Mouse (Mus musculus) liver, embryonic 14.5 days (tissue): Measurements from ENCODE around the gene Kcnk13.

ENCODE experiments used
- CTCF ChIP-seq: IDR thresholded peaks from 2 replicates; pipeline ENCODE4 v1.5.1; 2016; ENCODE audit warnings: antibody characterized with exemption, low read depth, control low read depth
- EP300 ChIP-seq: IDR thresholded peaks from 2 replicates; pipeline ENCODE4 v1.6.1; 2016; ENCODE audit warnings: antibody characterized with exemption, low read depth

GRCm38 (mm10) chr12:99964301-99965202 lies at the start of gene Kcnk13:
- TF ChIP-seq CTCF = peak; percentile 85
- TF ChIP-seq EP300 = no peak
